Mouse (Mus musculus) kidney, adult 9 months (tissue): ENCODE measurements around the gene Gm10220.
"Not testable (repeated sequence)": the region's sequence is repeated elsewhere in the genome, so short reads cannot be mapped to it uniquely, and the experiment has no call there.

Source experiments
- DNase-seq: peaks from one replicate; pipeline ENCODE4 v3.0.0; 2022

The Gm10220 gene

DNA sequence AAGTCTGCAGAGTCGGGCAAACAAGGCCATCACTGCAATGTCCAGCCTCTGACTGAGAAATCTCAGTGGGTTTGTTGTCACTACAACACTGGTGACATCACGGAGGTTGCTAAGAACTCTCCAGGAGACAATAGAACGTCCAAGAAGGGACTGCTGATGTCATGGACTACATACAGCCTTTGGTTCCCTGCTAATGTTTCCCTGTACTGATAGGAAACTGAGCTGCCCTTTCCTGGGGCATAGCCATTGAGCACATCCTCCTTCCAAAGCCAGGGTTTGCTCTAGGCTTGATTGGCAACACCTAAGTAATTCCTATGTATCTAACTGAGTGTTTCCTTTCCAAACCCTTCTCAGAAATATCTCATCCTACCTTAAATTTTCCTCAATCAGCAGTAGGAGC, at the start of gene Gm10220:
Gm10220 (minus strand) TSS at position 101 of the 400 bp plus-strand sequence.
- DNase-seq: not testable (repeated sequence)

DNA sequence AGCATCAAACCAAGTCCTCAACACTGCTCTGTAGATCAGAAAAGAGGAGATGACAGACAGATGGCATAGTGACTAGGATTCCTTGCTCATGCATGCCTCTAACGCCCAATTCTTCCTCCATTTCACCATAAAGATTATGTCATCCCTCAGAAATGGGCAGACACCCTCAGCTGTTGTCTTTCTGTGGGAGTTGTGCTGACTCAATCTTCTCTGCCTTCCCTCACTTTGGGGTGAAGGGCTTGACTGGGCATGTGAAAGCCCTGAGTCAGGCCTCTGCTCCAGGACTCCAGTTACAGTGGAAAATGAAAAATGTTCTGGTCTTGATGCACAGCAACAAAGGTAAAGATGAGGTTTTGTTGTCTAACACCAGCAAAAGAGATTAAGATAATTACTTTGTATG, 48.6 kb upstream of the Gm10220 start:
- DNase-seq: no peak

- no peak for DNase-seq
Measured at GRCm38 (mm10) chr5:26165791-26166165, 44.6 kb upstream of the Gm10220 start.

DNA sequence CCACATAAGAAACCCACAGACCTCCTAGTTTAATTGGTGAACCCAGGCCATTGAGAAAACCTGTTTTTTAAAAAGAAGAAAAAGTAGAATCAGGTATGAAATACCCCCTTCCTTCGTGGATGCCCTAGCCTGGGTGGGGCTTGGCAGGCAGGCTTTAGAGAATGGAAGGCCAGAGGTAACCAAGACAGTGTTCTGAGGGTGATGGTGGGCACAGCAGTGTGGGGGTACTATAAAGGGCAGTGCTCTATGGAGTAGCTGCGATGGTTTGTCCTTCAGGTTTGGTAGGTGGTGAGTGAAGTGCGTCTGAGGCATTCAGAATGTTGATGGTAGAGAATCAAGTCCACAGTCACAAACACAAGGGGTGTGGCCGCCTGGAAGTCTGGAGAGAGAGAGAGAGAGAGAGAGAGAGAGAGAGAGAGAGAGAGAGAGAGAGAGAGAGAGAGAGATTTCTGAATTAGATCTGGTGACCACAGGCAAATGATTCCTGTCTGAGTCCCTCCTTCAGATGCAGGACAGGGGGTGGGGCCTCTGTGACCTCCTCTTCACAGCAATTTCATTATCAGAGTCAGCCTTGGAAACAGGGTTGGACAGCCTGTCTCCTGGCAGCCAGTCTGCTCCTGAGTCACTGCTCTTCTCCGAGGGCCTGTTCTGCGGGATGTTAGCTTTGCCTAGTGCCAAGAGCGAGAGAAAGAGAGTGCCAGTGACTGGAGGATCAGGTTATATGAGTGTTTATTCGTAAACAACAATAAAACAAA, 44.0 kb upstream of the Gm10220 start:
- no peak for DNase-seq

GRCm38 (mm10) chr5:26157396-26158170, 36.4 kb upstream of the Gm10220 start:
- no peak for DNase-seq

- no peak for DNase-seq
Measured at GRCm38 (mm10) chr5:26142891-26143290, 21.7 kb upstream of the Gm10220 start.

GRCm38 (mm10) chr5:26105262-26105661, 16.0 kb downstream of the Gm10220 start, which contains the start of gene 5031410I06Rik:
Gene 5031410I06Rik, minus strand, starts transcription at chr5:26105362.
- DNase-seq: not testable (repeated sequence)

DNA sequence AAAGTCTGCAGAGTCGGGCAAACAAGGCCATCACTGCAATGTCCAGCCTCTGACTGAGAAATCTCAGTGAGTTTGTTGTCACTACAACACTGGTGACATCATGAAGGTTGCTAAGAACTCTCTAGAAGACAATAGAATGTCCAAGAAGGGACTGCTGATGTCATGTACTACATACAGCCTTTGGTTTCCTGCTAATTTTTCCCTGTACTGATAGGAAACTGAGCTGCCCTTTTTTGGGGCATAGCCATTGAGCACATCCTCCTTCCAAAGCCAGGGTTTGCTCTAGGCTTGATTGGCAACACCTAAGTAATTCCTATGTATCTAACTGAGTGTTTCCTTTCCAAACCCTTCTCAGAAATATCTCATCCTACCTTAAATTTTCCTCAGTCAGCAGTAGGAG, 32.0 kb downstream of the Gm10220 start, which contains the start of gene Gm10471:
Gm10471 (minus strand) TSS at position 101 of the 400 bp plus-strand sequence.
- DNase-seq: not testable (repeated sequence)

DNA sequence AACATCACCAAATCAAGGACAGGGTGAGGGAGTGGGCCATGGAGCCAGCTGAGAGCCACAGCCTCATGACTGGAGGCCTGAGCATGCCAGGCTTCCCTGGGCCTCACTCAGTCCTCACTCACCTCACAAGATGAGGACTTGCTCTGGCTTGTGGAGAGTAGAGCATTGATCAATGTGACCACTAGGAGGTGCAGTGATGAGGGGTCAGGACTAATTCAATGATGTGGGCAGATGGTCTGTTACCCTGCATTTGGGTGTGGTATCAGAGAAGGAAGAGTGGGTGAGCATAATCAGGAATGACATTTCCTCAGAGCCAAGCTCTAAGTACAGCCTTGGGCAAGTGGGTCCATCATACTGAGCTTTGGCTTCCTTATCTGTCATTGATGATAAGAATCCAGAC, 42.2 kb downstream of the Gm10220 start:
- not testable (repeated sequence) for DNase-seq

- no peak for DNase-seq
Measured at GRCm38 (mm10) chr5:26070716-26071115, 50.5 kb downstream of the Gm10220 start.
